Mouse (Mus musculus) lung, postnatal 0 days (tissue): ENCODE measurements at regions not wholly inside any gene's neighbourhood (a gene's known extent, or its start where the extent isn't known, plus 50 kb on each side); places are given as distances from the start of the nearest gene placed in this dataset.
A peak's percentile ranks its signal among the peaks of the same experiment; 100 is the strongest.

Experiments used
- ATAC-seq: fragments of 200-750 bp; cut with Nextera tagmentation; 2 replicates; pipeline ENCODE4 v1.8.0; 2017; ENCODE audit warnings: moderate library complexity
- DNase-seq: peaks from one replicate; pipeline ENCODE4 v3.0.0-alpha.2; 2016; ENCODE audit warnings: low spot score
- H3K27ac ChIP-seq: fragments of 300-500 bp; sonication (generic); 2 replicates; pipeline ENCODE4 v1.5.1; 2014; ENCODE audit warnings: antibody characterized with exemption, mild to moderate bottlenecking, low read length, mixed read lengths
- H3K27me3 ChIP-seq: fragments of 300-500 bp; sonication (generic); replicated peaks from 2 replicates; pipeline ENCODE4 v1.6.1; 2014; ENCODE audit warnings: low read length, mixed read lengths; ENCODE audit not compliant: insufficient read depth
- H3K36me3 ChIP-seq: fragments of 300-500 bp; sonication (generic); 2 replicates; pipeline ENCODE4 v1.6.1; 2014; ENCODE audit warnings: low read length, mixed read lengths; ENCODE audit not compliant: insufficient read depth
- H3K4me1 ChIP-seq: fragments of 300-500 bp; sonication (generic); 2 replicates; pipeline ENCODE4 v1.6.1; 2014; ENCODE audit warnings: antibody characterized with exemption, low read depth, low read length, mixed read lengths; ENCODE audit not compliant: insufficient read depth
- H3K4me2 ChIP-seq: fragments of 300-500 bp; sonication (generic); replicated peaks from 2 replicates; pipeline ENCODE4 v1.6.1; 2014; ENCODE audit warnings: low read depth, mild to moderate bottlenecking, low read length, moderate library complexity, mixed read lengths
- H3K4me3 ChIP-seq: fragments of 300-500 bp; sonication (generic); 2 replicates; pipeline ENCODE4 v1.5.1; 2014; ENCODE audit warnings: low read depth, low read length
- H3K9ac ChIP-seq: fragments of 300-500 bp; sonication (generic); replicated peaks from 2 replicates; pipeline ENCODE4 v1.6.1; 2014; ENCODE audit warnings: low read depth, mild to moderate bottlenecking
- H3K9me3 ChIP-seq: fragments of 300-500 bp; sonication (generic); 2 replicates; pipeline ENCODE4 v1.6.1; 2016; ENCODE audit warnings: low read length, mixed read lengths
- CTCF ChIP-seq: IDR thresholded peaks from 2 replicates; pipeline ENCODE4 v1.5.1; 2016; ENCODE audit warnings: antibody characterized with exemption, mild to moderate bottlenecking
- EP300 ChIP-seq: IDR thresholded peaks from 2 replicates; pipeline ENCODE4 v1.6.1; 2016; ENCODE audit warnings: antibody characterized with exemption, mild to moderate bottlenecking, control low read depth
- WGBS: fragments of 180-500 bp; shearing (Covaris S2); extraction: QIAGEN DNeasy Blood & Tissue Kit; methylation state at CpG from one replicate; pipeline ENCODE4 v1.1.7; 2014; 5-methylcytosine and 5-hydroxymethylcytosine counted together

DNA sequence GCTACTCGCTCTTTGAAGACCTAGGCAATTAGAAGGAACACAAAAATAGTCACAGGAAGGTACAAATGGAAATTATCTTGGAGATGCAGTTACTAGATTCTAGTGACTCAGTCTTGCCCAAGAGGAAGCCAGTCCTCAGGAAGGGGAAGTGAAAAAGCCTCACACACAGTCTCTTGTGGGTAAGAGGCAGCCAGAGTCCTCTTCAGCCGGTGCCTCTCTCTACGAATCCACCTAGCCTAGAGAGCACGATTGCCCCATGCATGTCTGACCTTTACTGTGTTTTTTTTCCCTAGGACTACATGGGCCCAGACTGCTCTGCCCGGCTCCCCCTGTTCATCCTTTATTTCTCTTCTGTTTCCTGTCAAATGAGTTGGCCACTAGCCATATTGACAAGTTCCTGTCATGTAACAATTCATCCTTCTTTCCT is 233.7 kb upstream of the Tprg start:
- Histone ChIP-seq H3K4me2 (no peak overlapping the region), H3K4me3 (no peak overlapping the region), H3K27me3 (no peaks in the 10 kb centered on the region), H3K27ac (peak overlapping the region; percentile 62), H3K9ac (no peak overlapping the region), H3K36me3 (no peaks in the 10 kb centered on the region), H3K4me1 (peaks cover 22% of the 10 kb centered on the region), H3K9me3 (no peaks in the 10 kb centered on the region)
- 19% methylated on average over 5 of the region's 5 CpGs for WGBS
- ATAC-seq (peak; percentile 74), DNase-seq (peak; percentile 89)
- TF ChIP-seq EP300 = no peak; the same call in 1 of the 2 replicates
- no peak for TF ChIP-seq CTCF

DNA sequence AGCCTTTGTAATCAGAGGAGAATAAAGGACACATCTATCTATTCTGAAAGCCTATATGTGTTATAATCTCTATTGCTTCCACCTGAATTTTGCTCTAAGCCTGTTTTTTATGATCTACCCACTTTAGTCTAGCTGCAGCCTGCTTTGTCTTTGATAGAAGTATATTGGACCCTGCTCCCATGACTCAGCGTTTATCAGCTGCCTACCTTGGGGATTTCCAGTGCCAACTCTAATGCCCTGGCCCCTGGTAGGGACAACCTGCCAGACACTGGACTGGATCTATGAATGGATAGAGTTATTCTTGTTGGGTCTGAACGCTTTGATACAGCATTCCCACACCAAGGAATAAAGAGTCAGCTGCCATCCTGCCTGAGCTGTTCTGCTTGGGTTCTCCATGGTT is 232.3 kb upstream of the Tprg start:
- no peak overlapping the region for H3K4me3 ChIP-seq
- TF ChIP-seq EP300 (no peak), CTCF (no peak)
- H3K9ac ChIP-seq = no peak overlapping the region
- DNase-seq (no peak), ATAC-seq (no peak)
- H3K4me1 ChIP-seq = peaks cover 29% of the 10 kb centered on the region
- no peaks in the 10 kb centered on the region for H3K36me3 ChIP-seq
- H3K9me3 ChIP-seq = no peaks in the 10 kb centered on the region
- H3K27me3 ChIP-seq = no peaks in the 10 kb centered on the region
- H3K27ac ChIP-seq = no peak overlapping the region
- no peak overlapping the region for H3K4me2 ChIP-seq
- whole genome bisulfite sequencing = 87% methylated on average over 2 of the region's 2 CpGs

DNA sequence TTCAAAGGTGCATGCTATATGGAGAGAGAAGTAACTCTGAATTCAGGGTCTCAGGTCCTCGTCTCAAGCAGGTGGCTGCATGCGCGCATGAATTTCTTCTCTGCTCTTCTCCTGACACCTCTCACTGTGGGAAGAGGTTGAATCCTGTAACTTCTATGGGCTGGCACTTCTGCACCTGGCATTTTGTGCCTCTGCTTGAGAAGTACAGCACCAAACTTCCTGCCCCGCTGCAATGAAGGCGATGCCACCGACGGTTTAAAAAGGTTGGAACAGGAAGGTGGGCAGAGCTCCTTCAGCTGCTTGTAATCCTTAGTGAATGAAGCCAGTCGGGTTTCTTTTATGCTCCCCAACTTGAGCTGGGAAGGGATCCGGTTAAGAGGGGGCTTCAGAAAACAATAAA is 231.2 kb upstream of the Tprg start:
- Histone ChIP-seq H3K9me3 (no peaks in the 10 kb centered on the region), H3K4me2 (no peak overlapping the region), H3K4me1 (peaks cover 28% of the 10 kb centered on the region), H3K9ac (no peak overlapping the region), H3K4me3 (no peak overlapping the region), H3K27me3 (no peaks in the 10 kb centered on the region), H3K36me3 (no peaks in the 10 kb centered on the region), H3K27ac (no peak overlapping the region)
- ATAC-seq (no peak), DNase-seq (no peak)
- TF ChIP-seq CTCF (no peak), EP300 (no peak)
- WGBS = 77% methylated on average over 9 of the region's 9 CpGs

DNA sequence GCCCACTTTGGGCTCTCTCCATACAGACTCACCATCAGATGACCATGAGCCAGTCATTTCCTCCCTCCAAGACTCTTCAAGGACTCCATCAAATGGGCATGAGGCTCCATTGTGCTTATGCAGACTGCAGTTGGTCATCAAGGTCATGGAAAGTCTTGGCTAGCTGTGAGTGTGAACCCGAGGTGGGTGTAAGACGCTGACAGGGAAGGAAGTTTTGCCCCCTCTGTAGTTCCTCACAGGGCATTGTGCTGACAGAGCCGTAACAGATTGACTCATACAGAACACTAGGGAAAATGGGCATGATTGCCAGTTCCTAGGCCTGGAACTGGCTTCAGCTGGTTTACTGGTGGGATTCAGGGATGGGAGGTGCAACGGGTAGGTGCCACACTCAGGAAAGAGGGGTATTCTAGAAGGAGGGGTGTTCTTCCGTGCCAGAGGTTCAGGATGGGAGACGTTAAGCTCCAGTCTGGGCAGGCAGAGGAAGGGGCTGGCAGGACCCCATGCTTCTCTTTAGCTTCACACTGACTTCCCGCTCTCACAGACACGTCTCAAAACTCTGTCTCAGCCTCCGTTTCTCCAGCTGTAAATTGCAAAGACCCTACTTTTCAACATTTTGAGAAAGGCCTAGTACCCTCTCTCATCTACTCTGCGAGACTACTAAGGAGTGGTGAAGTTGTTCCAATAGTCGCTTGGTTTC is 228.4 kb upstream of the Tprg start:
- DNase-seq (peak; percentile 41), ATAC-seq (no peak)
- 35% methylated on average over 11 of the region's 11 CpGs for WGBS
- TF ChIP-seq EP300 = no peak
- no peak for TF ChIP-seq CTCF
- Histone ChIP-seq H3K27ac (peak overlapping the region; percentile 99), H3K27me3 (no peaks in the 10 kb centered on the region), H3K36me3 (no peaks in the 10 kb centered on the region), H3K9me3 (no peaks in the 10 kb centered on the region), H3K4me2 (peak overlapping the region; percentile 61), H3K9ac (no peak overlapping the region), H3K4me3 (0 out of 2 replicates have a peak overlapping the region, but pooled peaks have one; percentile 51), H3K4me1 (peaks cover 16% of the 10 kb centered on the region; the same call in 1 of the 2 replicates)

DNA sequence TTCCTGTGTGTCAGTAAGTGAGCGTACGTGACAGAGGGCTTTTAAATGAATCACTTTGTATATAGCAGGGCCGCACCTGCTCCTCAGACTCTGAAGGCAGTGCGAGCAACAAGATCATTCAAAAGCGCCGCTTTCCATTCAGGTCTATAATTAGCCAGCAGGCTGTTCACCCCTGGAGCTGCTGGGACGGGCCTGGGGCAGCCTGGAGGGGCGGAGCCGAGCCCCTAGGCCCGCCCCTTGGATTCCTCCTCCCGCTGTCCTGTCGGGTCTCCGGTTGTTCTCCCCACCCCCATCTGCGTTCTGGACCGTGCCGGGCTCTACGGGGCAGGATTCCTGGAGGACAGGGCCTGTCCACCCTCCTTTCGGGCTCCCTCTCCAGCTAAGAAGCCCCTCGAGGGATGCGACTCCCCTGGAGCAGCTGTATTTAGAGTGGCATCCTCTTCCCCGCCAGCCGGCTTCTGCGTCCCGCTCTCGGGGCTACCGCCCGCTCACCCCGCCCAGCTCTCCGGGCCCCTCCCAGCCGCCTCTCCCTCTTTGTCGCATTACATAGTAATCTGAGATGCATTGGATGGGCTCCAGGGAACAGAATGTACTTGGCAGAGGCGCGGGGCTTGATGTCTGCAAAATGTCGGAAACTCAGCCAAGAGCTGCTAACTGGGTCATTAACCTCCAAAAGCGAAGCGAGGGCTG is 227.7 kb upstream of the Tprg start:
- Histone ChIP-seq H3K9me3 (no peaks in the 10 kb centered on the region), H3K9ac (peak overlapping the region; percentile 65), H3K4me1 (peaks cover 14% of the 10 kb centered on the region; the same call in 1 of the 2 replicates), H3K27me3 (no peaks in the 10 kb centered on the region), H3K4me3 (peak overlapping the region; percentile 51), H3K4me2 (peak overlapping the region; percentile 61), H3K27ac (peak overlapping the region; percentile 99), H3K36me3 (no peaks in the 10 kb centered on the region)
- peak; percentile 100 for TF ChIP-seq EP300
- TF ChIP-seq CTCF = peak; percentile 30
- ATAC-seq (peak; percentile 96), DNase-seq (peak; percentile 100)
- WGBS = under 1% methylated on average over 36 of the region's 36 CpGs

DNA sequence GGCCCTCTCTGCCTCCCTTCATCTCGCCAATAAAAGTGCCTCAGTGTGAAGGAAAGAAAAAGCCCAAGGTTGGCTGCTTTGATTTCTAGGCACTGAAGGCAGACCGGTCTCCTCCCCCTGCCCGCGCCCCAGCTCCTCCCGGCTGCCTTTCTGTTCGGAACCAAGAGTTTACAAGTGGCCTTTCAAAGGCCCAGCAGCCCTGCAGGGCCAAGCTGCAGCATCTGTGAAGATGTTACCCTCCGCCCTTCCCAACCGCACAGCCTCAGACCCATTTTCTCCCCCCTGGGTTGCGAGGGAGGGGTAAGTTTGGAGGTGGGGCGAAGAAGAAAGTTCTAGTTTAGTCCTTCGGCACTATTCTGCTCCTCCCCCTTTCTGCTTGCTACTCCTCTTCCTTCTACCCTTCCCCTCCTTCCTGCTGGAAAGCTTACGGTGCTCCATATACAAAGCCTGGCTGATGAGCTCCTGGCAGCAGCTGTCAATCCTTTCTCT is 227.1 kb upstream of the Tprg start:
- DNase-seq (peak; percentile 95), ATAC-seq (peak; percentile 57)
- H3K4me3 ChIP-seq = peak overlapping the region; percentile 51
- H3K27me3 ChIP-seq = no peaks in the 10 kb centered on the region
- H3K9ac ChIP-seq = peak overlapping the region; percentile 65
- TF ChIP-seq CTCF (no peak; the same call in 1 of the 2 replicates), EP300 (no peak)
- no peaks in the 10 kb centered on the region for H3K9me3 ChIP-seq
- H3K27ac ChIP-seq = peak overlapping the region; percentile 99
- WGBS = 4% methylated on average over 12 of the region's 12 CpGs
- peak overlapping the region; percentile 61 for H3K4me2 ChIP-seq
- H3K36me3 ChIP-seq = no peaks in the 10 kb centered on the region
- peaks cover 14% of the 10 kb centered on the region; the same call in 1 of the 2 replicates for H3K4me1 ChIP-seq
